ENCODE assay signal across 7 mouse cellular contexts in the genomic region with DNA sequence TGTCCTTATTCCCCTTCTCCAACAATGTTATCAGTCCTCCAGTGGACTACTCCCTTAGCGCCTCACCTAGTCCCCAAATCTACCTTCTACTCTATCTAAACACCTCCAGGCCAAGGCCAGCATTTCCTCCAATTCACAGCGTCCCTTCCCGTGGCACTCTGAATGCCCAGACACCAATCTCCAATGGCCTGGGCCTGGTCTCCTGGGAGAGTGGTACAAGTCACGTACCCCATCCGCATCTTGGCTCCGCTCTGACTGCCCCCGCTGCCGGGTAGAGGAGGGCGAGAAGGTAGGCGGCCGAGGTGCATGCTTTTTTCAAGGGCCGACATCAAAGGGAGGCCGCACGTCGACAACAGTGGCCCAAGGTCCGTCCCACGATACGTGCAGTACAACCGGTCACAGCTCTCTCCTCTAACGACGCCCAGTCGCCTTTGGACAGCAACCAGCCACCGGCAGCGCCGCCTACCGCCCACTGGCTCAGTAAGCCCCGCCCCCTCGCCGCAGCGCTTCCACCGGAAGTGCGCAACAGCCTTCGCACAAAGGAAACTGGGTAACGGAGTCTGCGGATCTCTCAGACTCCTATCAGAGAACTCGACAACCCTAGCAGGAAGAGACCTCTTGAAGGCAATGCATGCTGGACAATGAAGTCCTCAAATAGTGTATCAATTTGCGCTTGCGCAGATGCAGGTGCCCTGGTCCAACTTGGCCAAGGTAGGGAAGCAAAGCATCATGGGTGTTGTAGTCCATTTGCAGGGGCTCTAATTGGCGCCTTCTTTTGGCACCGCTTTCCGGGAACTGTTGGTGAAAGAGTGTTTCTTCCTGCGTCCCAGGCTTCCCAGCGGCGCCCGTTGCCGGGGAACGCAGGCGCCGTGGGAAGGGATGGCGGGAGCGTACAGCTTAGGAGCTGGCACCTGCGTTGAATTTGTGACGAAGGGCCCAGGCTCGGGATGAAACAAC. TPM values are rescaled to one million over a fixed set of nuclear protein-coding genes. Genes with fewer than 3 reads are reported as not detected.
DNase-seq lines count a peak whose midpoint lies in the region; ATAC-seq lines count a peak whose summit lies in the region.

Gene C2cd3, plus strand, starts transcription at position 739 of the 957 bp plus-strand sequence.
Gene Ppme1, minus strand, starts transcription at position 813 of the 957 bp plus-strand sequence.

- H3K4me2 ChIP-seq in intestine, embryonic 16.5 days (ENCODE audit: low read depth, low read length) = peak within 1 kb of the TSS; percentile 57
- H3K4me2 ChIP-seq in midbrain, embryonic 11.5 days = peak within 1 kb of the TSS; percentile 64

- H3K9me3 ChIP-seq in intestine, embryonic 16.5 days (ENCODE audit: control insufficient read depth, low read length) = no peaks in the 10 kb centered on the region
- no peaks in the 10 kb centered on the region for H3K9me3 ChIP-seq in midbrain, embryonic 11.5 days (ENCODE audit: control insufficient read depth, low read length)

- peak within 1 kb of the TSS; percentile 77 for H3K27ac ChIP-seq in intestine, embryonic 16.5 days (ENCODE audit: low read length)
- H3K27ac ChIP-seq in midbrain, embryonic 11.5 days (ENCODE audit: low read depth, low read length) = peak within 1 kb of the TSS; percentile 75

- H3K36me3 ChIP-seq in intestine, embryonic 16.5 days (ENCODE audit: control insufficient read depth, insufficient read depth, low read length) = no peaks in the 10 kb centered on the region
- peaks cover 7% of the 10 kb centered on the region; the same call in 1 of the 2 replicates for H3K36me3 ChIP-seq in midbrain, embryonic 11.5 days (ENCODE audit: control insufficient read depth, insufficient read depth, low read length)

- DNase-seq in adrenal gland, adult 8-10 months = peak; percentile 99
- DNase-seq in embryo, embryonic 9.5 days (ENCODE audit: extremely low spot score) = peak; percentile 98
- DNase-seq in gastrocnemius, postnatal 4 days (ENCODE audit: low spot score in 2 of 2) = peak; percentile 97 to 99
- peak; percentile 98 for DNase-seq in left cerebral cortex, postnatal 36 days (ENCODE audit: low spot score in 2 of 2)
- DNase-seq in midbrain, embryonic 11.5 days (ENCODE audit: low spot score, missing footprints) = peak; percentile 100
- DNase-seq in skeletal muscle tissue, adult 2 months (ENCODE audit: low read depth, low spot score) = peak; percentile 100

- WGBS in intestine, embryonic 16.5 days = under 1% methylated on average over 54 of the region's 54 CpGs
- under 1% methylated on average over 54 of the region's 54 CpGs for WGBS in midbrain, embryonic 11.5 days

- H3K4me3 ChIP-seq in intestine, embryonic 16.5 days (ENCODE audit: low read length) = peak within 1 kb of the TSS; percentile 72
- H3K4me3 ChIP-seq in midbrain, embryonic 11.5 days (ENCODE audit: low read depth, low read length) = peak within 1 kb of the TSS; percentile 75

- intact Hi-C loops in left cerebral cortex, postnatal 36 days (cut with DNase I) = no loop called here

- peak; percentile 98 for ATAC-seq in intestine, embryonic 16.5 days
- ATAC-seq in midbrain, embryonic 11.5 days (ENCODE audit: low FRiP score) = peak; percentile 96

- peaks cover 8% of the 10 kb centered on the region for H3K4me1 ChIP-seq in intestine, embryonic 16.5 days (ENCODE audit: control insufficient read depth, insufficient read depth, low read length)
- H3K4me1 ChIP-seq in midbrain, embryonic 11.5 days (ENCODE audit: control insufficient read depth, insufficient read depth, low read length) = peaks cover 12% of the 10 kb centered on the region

- H3K9ac ChIP-seq in intestine, embryonic 16.5 days (ENCODE audit: low read depth, low read length) = peak within 1 kb of the TSS; percentile 79
- peak within 1 kb of the TSS; percentile 79 for H3K9ac ChIP-seq in midbrain, embryonic 11.5 days (ENCODE audit: low read length)

- no peaks in the 10 kb centered on the region for H3K27me3 ChIP-seq in intestine, embryonic 16.5 days (replicated peaks; ENCODE audit: control insufficient read depth, insufficient read depth, low read length)
- H3K27me3 ChIP-seq in midbrain, embryonic 11.5 days (ENCODE audit: control insufficient read depth, insufficient read depth, low read length) = no peaks in the 10 kb centered on the region

RNA-seq across cellular contexts. Expression of gene C2cd3, which starts in this region (rescaled TPM):
- total RNA-seq in adrenal gland, adult 8-10 months (2022) = 10 to 100 TPM; 19.7 to 29.1 (median 26.8) TPM
- total RNA-seq in gastrocnemius, postnatal 4 days (2021) = 10 to 100 TPM; 12.6 to 14.3 TPM
- 11.6 and 12.1 TPM in 2 replicates for polyA plus RNA-seq in intestine, embryonic 16.5 days (2015; fragmentation: Nextera tagmentation; extraction: Ambion mirVana)
- total RNA-seq in left cerebral cortex, postnatal 36 days (2021) = 10 to 100 TPM; 20.5 to 28.1 TPM
- 36.0 and 38.3 TPM in 2 replicates for polyA plus RNA-seq in midbrain, embryonic 11.5 days (2014; fragmentation: Nextera tagmentation; extraction: Ambion mirVana)

RNA-seq across cellular contexts. Expression of gene Ppme1, which starts in this region (rescaled TPM):
- total RNA-seq in adrenal gland, adult 8-10 months (2022) = 10 to 100 TPM; 55.4 to 65.8 (median 61.8) TPM
- 10 to 100 TPM; 31.4 to 42.2 TPM for total RNA-seq in gastrocnemius, postnatal 4 days (2021)
- 47.0 and 52.4 TPM in 2 replicates for polyA plus RNA-seq in intestine, embryonic 16.5 days (2015; fragmentation: Nextera tagmentation; extraction: Ambion mirVana)
- 100 to 1,000 TPM; 204 to 224 TPM for total RNA-seq in left cerebral cortex, postnatal 36 days (2021)
- polyA plus RNA-seq in midbrain, embryonic 11.5 days (2014; fragmentation: Nextera tagmentation; extraction: Ambion mirVana) = 95.4 and 102 TPM in 2 replicates

Comparison
In these comparisons a context has a peak if more than half of its experiments do, and no peak if none do; other contexts are left out.
1. Peak in every context shown above with its lines: DNase-seq, ATAC-seq, H3K4me3 ChIP-seq and H3K27ac ChIP-seq.